11 mouse cellular contexts compared by ENCODE assay signal in genomic region chr13:20255380-20255779, GRCm38 (mm10).
DNase-seq lines count a peak whose midpoint lies in the region; ATAC-seq and TF ChIP-seq lines count a peak whose summit lies in the region.
"Had no signal": no experiment of that assay in that cellular context is flagged by ENCODE, and none has a peak within 500 bp of the region (broad histone marks: within the 10 kb centered on the region; RNA-seq: fewer than 3 reads in every experiment).

No protein-coding gene starts in this region.

- no peaks in the 10 kb centered on the region for H3K27me3 ChIP-seq in heart, embryonic 14.5 days (ENCODE audit: control insufficient read depth, insufficient read depth, low read length)
- no peaks in the 10 kb centered on the region for H3K27me3 ChIP-seq in liver, postnatal 0 days (ENCODE audit: insufficient read depth, low read length)
- no peaks in the 10 kb centered on the region for H3K27me3 ChIP-seq in liver, embryonic 12.5 days (replicated peaks)
- H3K27me3 ChIP-seq: embryonic facial prominence, embryonic 12.5 days; neural tube, embryonic 13.5 days had no signal

- no peak for TF ChIP-seq CTCF in liver, postnatal 0 days (IDR thresholded peaks at IDR 0.05; ENCODE audit: low read depth)

- TF ChIP-seq EP300 in liver, postnatal 0 days (IDR thresholded peaks at IDR 0.05; ENCODE audit: low read depth): no peak

- H3K4me1 ChIP-seq in heart, embryonic 14.5 days (ENCODE audit: control insufficient read depth in 2 of 2, insufficient read depth in 2 of 2, low read length in 2 of 2): no peaks in the 10 kb centered on the region
- H3K4me1 ChIP-seq in liver, postnatal 0 days (ENCODE audit: insufficient read depth): no peaks in the 10 kb centered on the region
- H3K4me1 ChIP-seq in liver, embryonic 12.5 days: no peaks in the 10 kb centered on the region
- H3K4me1 ChIP-seq: embryonic facial prominence, embryonic 12.5 days; neural tube, embryonic 13.5 days had no signal

- peak overlapping the region; percentile 42 to 50; a peak in 2 of 4 replicates for H3K27ac ChIP-seq in heart, embryonic 14.5 days (replicated peaks in 1 of 2; ENCODE audit: control insufficient read depth in 1 of 2, insufficient read depth in 1 of 2, low read depth in 2 of 2, low read length in 2 of 2)
- no peak overlapping the region for H3K27ac ChIP-seq in liver, postnatal 0 days (ENCODE audit: low read depth)
- H3K27ac ChIP-seq in liver, embryonic 12.5 days: no peak overlapping the region
- H3K27ac ChIP-seq: embryonic facial prominence, embryonic 12.5 days; neural tube, embryonic 13.5 days had no signal

- no peak overlapping the region for H3K9ac ChIP-seq in heart, embryonic 14.5 days (ENCODE audit: low read length)
- no peak overlapping the region for H3K9ac ChIP-seq in liver, postnatal 0 days (replicated peaks)
- no peak overlapping the region for H3K9ac ChIP-seq in liver, embryonic 12.5 days
- H3K9ac ChIP-seq: embryonic facial prominence, embryonic 12.5 days; neural tube, embryonic 13.5 days had no signal

- no peaks in the 10 kb centered on the region for H3K9me3 ChIP-seq in heart, embryonic 14.5 days (ENCODE audit: control insufficient read depth, low read length)
- no peaks in the 10 kb centered on the region for H3K9me3 ChIP-seq in liver, postnatal 0 days (ENCODE audit: low read length)
- H3K9me3 ChIP-seq in liver, embryonic 12.5 days (replicated peaks): no peaks in the 10 kb centered on the region
- H3K9me3 ChIP-seq: embryonic facial prominence, embryonic 12.5 days; neural tube, embryonic 13.5 days had no signal

- H3K4me2 ChIP-seq in heart, embryonic 14.5 days (ENCODE audit: low read length): no peak overlapping the region
- no peak overlapping the region for H3K4me2 ChIP-seq in liver, postnatal 0 days (ENCODE audit: low read depth, low read length)
- H3K4me2 ChIP-seq in liver, embryonic 12.5 days: no peak overlapping the region
- H3K4me2 ChIP-seq: embryonic facial prominence, embryonic 12.5 days; neural tube, embryonic 13.5 days had no signal

- peak; percentile 56; the same call in 1 of the 2 replicates for ATAC-seq in heart, embryonic 14.5 days (ENCODE audit: insufficient number of reproducible peaks, insufficient read depth, low FRiP score, low read depth)
- ATAC-seq in liver, postnatal 0 days: no peak
- no peak for ATAC-seq in liver, embryonic 12.5 days
- ATAC-seq: intestine, postnatal 0 days had no signal

- no peak overlapping the region for H3K4me3 ChIP-seq in heart, embryonic 14.5 days (ENCODE audit: control insufficient read depth in 1 of 2, insufficient read depth in 1 of 2, low read depth in 1 of 2, low read length in 2 of 2)
- no peak overlapping the region for H3K4me3 ChIP-seq in liver, postnatal 0 days (ENCODE audit: low read depth, low read length)
- H3K4me3 ChIP-seq in liver, embryonic 12.5 days: no peak overlapping the region
- H3K4me3 ChIP-seq: embryonic facial prominence, embryonic 12.5 days; neural tube, embryonic 13.5 days had no signal

- peak; percentile 35 for DNase-seq in kidney, postnatal 14 days
- no peak for DNase-seq in kidney, adult 8-10 months
- DNase-seq in gastrocnemius, adult 18-20 months (ENCODE audit: low spot score): peak; percentile 53
- peak; percentile 52 for DNase-seq in lung, postnatal 14 days
- DNase-seq in liver, postnatal 0 days: no peak
- DNase-seq: right cerebral cortex, postnatal 4 days had no signal

- WGBS in heart, embryonic 14.5 days: 44% methylated on average over 3 of the region's 3 CpGs
- WGBS in liver, postnatal 0 days (ENCODE audit: insufficient replicate concordance): 87% methylated on average over 3 of the region's 3 CpGs
- 59% methylated on average over 3 of the region's 3 CpGs for WGBS in liver, embryonic 12.5 days (ENCODE audit: insufficient replicate concordance)

- H3K36me3 ChIP-seq in heart, embryonic 14.5 days (ENCODE audit: control insufficient read depth, insufficient read depth, low read length): no peaks in the 10 kb centered on the region
- no peaks in the 10 kb centered on the region; the same call in 1 of the 2 replicates for H3K36me3 ChIP-seq in liver, postnatal 0 days (replicated peaks; ENCODE audit: insufficient read depth, low read length)
- H3K36me3 ChIP-seq in liver, embryonic 12.5 days: no peaks in the 10 kb centered on the region
- H3K36me3 ChIP-seq: embryonic facial prominence, embryonic 12.5 days; neural tube, embryonic 13.5 days had no signal

Comparison
In these comparisons a context has a peak if more than half of its experiments do, and no peak if none do; other contexts are left out.
1. DNase-seq: peak in kidney, postnatal 14 days (single experiment), gastrocnemius, adult 18-20 months (single experiment) and lung, postnatal 14 days (single experiment); none in kidney, adult 8-10 months (0 of 2) and liver, postnatal 0 days (single experiment).
2. H3K27ac ChIP-seq: peak in heart, embryonic 14.5 days (2 of 2); none in liver, postnatal 0 days (single experiment) and liver, embryonic 12.5 days (single experiment).